Mouse (Mus musculus): Measurements from ENCODE around the gene Reep3.
A peak's percentile ranks its signal among the peaks of the same experiment; 100 is the strongest.

The Reep3 gene

DNA sequence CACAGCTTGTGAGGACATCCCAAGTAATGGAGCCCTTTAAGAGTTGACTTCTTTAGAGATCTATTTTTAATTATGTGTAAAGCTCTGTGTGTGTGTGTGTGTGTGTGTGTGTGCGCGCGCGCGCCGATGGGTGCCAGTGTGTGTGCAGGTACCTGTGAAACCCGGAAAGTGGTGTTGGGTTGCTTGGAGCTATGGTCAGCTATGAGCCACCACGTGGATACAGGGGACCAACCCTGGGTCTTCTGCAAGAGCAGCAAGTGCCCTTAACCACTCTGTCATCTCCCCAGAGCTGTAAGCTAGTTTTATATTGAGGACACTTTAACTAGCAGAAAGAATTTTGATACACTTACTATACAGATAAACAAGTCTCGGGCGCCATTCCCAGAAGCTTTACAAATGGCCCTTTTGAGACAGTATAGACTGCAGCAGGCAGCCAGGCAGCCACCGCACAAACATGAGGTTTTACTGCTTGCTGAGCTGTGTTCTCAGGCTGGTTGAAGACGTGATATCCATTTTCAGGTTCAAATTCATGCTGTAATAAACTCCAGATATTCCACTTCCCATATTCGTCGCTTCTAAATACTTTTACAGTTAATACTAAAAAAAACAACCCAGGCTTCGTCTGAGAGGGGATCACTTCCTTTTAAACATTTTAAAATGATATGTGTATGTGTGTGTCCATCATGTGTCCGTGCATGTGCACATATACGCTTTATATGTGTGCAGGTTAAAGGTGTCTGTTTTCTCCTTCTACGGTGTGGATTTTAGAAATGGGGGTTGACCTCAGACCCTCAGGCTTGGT lies 15.3 kb downstream of the Reep3 start:
- no peak for DNase-seq

DNA sequence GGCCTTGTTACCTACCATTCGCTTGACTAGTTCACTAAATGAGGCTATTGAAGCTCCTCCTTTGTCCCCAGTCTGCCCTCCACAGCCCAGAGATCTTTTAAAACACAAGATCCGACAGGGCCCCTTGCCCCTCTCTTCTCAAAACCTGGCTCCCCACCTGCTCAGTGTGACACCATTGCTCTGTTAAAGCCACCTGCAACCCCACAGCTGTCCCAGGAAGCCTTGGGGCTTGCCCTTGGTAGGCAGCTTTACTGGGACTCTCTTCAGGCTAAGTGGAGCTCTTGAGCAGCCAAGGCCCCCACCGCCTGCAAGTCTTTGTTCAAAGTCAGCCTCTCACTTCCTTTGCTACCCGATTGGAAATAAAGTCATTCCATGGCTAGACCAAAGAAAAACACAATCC lies 17.7 kb downstream of the Reep3 start:
- no peak for DNase-seq

DNA sequence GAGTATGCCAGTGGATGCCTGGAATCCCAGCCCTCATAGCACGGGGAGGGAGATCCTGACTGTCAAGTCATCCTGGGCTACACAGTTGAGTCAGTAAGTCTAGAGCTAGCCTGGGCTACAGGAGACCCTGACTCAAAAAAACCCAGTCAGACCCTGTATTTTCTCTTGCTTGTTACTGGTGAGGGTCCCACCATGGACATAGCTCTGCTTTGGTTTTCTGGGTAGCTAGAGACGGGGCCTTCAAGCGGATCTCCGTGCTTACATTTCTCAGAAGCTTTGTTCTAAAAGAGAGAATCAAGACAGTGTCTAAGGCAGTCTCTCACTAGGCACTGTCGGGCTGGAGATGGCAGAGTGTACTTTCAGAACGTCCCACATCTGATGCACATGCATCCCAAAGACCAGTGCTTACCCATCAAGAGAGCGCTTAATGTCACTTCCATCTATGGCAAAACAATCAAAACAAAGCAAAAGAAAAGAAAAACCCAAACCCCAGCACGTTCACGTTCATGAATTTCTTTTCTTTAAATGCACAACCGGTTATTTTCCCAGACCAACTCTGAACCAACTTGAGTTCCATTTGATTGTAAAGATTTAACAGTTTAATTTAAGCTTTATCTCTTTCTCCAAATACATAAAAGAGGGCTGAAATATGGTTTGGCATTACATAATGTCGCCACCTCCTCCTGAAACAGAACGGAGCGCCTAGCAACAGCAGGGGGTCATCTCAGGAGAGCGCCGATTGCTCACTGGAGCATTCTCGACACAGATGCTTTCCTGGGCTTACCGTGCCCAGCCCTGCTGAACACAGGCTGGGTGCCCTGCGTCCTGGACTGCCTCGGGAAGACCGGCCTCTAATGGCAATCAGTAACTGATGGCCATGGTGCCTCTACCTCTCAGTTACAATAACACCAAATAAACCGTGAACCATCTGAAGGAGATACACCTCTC lies 20.5 kb downstream of the Reep3 start:
- no peak for DNase-seq

DNA sequence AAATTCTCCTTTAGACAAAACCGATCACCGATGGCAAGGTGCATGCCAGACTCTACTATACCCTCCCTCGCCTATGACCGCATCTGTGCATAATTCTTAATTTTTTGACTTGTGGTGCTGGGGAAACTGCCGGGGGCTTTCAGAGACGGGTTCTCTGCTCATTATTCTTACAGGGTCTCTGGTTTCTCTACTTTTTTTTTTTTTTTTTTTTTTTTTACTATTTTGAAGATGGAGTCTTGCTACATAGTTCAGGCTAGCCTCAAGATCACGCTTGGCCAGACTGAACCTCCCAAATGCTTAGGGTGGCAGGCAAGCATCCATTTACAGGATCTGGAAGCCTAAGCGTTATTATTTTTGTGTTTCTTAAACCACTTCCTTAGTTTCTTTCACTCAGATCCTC lies 23.2 kb downstream of the Reep3 start:
- DNase-seq: no peak

DNA sequence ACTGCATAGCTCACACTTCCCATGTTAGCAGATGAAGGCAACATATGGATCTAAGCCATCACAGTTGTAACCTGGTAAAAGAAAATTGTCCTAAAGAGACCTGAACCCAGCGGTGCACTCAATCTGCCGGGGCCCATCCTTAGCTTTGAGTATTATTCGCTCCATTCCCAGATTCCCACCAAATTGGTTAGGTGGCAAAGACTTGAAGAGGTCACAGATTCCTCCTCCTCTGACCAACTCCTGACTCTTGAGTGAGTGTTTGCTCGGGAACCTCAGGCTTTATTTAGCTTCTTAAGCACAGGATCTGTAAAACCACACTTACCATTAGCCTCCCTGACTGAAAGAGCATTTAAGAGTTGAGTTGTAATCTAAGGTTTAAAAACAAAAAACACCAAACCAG lies 24.1 kb downstream of the Reep3 start:
- no peak for DNase-seq

DNA sequence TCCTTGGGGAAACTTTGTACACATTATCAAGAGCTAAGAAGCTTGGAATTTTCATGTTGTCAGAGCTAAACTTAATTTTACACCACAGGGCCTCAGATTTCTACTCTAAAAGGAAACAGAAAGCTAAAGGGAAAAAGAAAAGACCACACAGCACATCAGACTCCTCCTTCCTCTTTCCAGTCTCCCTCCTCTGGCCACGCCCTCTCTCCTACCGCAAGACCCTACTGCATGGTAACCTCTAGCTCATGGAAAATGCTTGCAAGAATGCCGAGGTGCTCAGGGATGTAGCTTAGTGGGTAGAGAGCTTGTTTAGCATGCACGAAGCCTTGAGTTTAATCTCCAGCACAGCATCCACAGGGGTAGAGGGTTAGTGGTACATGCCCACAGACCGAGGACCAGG lies 24.9 kb downstream of the Reep3 start:
- no peak for DNase-seq

DNA sequence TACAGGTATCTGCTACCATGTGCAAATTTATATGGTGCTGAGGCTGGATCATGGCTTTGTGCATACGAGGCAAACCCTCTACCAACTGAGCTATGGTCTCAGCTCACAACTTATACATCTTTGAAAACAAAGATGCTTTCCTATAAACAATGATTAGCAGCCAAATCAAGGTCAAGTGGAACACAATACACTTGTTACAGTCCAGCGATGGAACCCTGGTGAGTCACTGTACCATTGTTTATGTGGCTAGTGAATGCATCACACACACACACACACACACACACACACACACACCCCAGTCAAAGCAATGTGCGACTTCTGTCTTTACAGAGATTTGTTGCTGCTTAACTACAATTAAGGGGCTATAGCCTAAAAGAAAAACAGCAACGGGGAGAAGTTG lies 25.4 kb downstream of the Reep3 start:
- DNase-seq: no peak

DNA sequence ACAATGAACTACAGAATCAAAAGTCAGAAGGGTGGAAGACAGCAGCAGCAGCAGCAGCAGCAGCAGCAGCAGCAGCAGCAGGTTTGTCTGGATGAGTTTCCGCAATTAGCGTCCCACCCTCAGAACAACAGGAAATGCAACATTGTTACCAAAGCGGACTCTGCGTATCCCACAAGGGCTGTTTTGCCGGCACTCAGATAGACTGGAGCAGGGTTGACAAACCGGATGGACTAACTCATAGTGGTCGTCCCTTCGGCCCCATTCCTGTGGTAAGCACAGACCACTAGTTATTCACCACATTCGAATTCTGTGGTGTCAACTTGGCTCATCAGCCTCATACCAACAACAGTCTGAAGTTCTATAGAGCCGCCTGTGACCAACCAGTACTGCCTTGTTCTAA lies 27.7 kb downstream of the Reep3 start:
- no peak for DNase-seq

DNA sequence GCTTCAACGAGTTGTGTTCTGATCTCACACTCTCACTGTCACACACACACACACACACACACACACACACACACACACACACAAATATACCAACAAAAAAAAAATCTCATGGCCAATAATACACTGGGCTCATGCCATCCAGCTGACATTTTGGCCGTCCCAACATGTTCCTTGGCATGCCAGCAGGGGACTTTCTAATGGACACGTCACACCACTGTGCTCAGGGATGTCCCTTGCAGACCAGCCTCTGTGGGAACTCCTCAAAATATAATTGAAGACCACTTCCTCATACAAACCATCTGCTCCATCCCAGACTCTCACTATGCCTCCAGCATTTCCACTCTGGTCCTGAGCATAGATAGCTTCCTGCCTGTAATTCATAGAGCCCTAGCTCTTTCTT lies 30.3 kb downstream of the Reep3 start:
- DNase-seq: no peak

DNA sequence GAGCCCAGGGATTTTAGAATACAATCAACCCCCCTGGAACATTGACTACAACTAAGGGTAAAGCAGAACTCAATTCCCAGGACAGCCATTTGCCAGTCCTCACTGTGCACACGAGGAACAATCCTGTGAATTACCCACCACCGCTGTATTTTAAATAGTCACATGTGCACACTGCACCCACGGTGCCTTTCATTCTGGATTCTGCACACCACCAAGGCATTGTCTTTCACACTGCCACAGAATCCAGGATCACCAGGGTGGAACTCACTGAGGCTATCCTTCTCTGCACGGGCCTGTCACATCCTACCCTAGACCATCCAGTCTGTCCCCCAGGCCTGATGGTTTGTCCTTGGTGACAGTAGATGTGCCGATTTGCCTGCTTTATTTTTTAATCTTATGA lies 30.8 kb downstream of the Reep3 start:
- DNase-seq: no peak

DNA sequence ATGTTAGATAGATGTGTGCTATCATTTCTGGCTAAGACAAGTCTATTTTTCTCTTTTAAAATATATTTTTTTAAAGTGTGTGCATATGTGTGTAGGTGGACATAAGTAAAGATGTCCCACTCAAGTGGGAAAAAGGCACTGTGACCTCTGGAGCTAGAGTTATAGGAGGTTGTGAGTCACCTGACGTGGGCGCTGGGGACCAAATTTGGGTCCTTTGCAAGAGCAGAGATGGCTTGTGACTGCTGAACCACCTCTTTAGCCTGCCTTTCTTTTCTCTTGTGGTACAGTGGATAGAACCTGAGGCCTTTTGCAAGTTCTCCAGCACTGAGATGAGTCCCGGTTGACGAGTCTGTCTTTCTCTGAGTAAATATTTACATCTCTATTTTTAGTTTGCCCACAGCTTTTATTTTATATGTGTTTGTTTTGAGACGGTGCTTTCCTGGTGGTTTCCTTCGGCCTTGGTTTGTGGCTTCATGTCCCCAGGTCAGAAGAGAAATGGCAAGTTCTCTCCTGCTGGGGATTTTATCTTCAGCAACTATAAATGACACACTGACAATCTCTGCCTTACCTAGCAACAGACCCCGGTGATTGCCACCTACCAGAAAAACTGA lies 31.4 kb downstream of the Reep3 start:
- DNase-seq: no peak

DNA sequence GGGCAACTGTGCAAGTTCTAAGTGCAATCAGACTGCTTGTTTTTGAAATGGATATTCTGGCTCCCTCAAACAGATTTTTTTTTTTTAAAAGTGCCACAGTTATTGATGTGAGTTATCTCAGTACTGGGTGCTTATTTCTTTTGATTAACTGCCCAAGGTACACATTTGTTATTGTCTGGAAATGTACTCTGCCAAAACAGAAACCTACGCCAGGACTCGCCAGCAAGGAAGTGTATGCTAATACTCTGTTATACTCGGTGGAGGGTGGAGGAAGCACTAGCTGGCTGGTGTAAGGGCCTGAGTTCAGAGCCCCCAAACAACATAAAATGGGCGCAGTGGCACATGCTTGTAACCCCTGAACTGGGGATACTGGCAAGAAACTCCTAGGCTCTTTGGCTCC lies 34.9 kb downstream of the Reep3 start:
- DNase-seq: no peak

DNA sequence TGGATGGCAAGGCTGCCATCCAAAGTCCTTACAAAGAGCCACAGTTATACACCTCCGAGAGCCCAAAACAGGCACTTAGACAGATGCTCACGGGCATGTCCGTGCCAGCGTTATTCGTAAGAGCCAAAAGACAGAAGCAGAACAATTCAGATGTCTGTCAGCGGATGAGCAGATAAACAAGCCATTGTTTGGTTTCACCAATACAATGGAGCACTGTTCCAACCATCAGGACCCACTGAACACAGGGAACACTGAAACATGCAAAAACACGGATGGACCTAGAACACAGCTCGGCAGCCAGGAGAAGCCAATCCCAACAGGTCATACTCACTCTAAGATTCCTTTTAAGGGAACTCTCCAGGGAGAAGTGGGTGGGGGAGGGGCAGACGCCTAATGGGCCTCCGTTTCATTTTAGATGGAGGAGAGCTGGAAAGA lies 35.4 kb downstream of the Reep3 start:
- DNase-seq: peak; percentile 53

DNA sequence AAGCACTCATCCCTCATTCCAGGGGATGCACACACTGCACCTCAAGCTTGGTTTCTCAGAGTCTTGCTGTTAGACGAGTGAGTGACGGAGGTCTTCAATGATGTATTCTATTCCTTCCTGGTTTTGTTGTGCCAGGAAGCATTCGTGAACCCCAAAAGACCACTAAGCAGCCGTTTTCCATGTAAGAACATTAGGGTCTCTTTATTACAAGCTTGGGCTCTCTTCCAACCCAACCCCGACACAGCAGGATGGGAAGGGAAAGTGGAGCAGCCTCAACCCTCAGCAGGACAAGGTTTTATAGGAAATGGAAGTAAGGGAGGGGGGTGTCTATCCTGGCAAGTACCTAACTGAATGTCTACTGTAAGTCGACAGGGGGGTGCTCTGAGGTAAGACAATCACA lies 38.0 kb downstream of the Reep3 start:
- DNase-seq: no peak

DNA sequence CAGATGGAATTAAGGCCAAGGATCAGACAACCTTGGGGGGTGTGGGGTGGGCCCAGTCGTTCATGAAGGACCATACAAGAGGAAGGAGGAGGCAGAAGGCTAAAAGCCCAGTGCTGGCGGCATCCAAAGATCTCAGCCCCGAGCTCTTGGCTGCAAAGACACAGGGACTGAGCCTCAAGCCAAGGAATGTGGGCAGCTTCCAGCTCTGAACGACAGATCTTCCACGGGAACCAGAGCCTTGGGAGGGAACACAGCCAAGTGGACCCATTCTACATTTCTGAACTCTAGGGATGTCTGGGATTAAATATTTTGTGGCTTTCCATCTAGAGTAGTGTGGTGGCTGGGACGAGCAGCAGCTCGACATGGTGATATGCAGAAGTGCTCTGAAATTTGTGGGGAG lies 38.4 kb downstream of the Reep3 start:
- DNase-seq: peak; percentile 48

DNA sequence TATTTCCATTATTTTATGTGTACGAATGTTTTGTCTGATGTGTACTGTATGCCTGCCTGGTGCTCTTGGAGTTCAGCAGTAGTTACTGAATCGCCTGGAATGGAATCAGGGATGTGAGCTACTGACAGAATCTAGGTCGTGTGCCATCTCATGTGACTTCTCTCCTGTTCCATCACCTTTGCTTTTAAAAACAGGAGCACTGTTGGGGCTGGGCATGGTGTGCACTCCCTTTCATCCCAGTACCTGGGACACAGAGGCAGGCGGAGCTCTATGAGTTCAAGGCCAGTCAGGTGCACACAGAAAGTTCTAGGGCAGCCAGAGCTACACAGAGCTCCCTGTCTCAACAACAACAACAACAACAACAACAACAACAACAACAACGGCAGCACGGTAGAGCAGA lies 39.0 kb downstream of the Reep3 start:
- no peak for DNase-seq

DNA sequence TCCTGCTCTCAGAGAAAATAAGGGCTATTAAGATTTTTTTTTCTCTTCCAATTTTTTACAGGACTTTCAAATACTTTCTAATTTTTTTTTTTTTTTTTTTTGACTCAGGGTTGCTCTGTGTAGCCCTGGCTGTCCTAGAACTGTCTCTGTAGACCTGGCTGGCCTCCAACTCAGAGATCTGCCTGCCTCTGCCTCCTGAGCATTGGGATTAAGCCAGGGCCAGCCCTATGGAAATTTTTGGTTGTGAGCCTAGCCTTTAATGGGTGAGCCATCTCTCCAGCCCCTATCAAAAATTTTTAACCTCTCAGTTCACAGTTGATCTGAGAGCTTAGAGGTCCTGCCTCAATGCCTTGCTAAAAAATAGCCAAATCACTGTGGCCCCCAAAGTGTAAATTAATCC lies 39.5 kb downstream of the Reep3 start:
- no peak for DNase-seq

DNA sequence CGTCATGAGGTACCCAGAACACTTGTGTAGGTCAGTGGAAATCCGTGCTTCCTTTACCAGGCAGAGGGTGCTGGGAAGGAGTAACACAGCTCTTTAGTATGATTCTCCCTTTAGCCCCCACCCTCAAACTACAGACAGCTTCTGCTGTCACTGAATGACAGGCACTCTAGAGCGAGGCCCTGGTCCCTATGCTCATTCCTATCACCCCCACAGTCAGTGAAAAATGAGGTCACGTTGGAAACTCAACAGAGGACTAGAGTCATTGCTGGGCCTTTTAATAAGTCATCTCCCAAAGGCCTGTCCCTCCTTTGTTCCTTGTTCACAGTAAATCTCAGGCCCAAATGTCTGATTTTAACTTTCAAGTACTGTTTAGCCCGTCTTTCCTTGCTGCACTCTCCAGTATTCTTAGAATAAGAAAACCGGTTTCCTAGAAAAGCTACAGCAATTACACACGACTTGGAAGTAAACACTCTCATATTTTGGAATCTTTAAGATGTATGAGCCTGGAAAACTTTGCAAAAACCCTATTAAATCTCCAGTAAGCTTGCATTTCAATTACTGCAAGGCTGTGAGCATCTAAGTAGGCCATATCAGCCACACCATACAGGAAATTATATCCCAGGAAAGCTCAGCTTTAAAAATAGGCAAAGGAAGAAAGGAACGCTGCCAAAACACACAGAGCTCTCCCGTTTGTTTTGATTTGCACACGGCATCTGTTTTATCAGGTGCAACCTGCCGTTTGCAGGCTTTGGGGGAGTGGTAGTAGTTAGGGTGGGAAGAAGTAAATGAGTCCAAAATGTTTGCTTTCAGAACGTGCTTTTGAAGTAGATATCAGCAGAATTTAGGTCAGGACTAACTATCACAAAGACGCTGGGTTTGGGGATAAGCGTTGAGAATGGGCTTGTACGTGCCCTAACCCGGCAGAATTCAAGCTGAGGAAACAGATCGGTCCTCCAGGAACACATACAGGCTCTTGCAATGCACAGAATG lies 40.6 kb downstream of the Reep3 start:
- no peak for DNase-seq

DNA sequence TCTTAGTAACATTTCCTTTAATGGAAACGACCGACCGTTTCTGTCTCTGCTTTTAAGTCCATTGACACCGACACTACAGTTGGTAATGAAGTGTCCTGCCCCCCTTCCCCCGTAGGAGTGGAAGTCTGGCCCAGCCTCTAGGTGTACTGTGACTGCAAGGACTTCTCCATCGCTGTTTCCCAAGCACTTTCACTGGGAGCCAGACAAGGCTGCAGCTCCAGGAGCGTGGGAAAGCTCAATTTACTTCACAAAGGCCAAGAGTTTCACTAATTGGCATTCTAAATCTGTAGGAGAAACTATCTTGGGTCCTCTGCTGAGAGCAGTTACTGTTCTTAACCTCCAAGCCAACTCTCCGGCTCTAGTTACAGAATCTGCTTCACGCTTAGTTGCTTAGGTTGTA lies 43.3 kb downstream of the Reep3 start:
- DNase-seq: no peak

DNA sequence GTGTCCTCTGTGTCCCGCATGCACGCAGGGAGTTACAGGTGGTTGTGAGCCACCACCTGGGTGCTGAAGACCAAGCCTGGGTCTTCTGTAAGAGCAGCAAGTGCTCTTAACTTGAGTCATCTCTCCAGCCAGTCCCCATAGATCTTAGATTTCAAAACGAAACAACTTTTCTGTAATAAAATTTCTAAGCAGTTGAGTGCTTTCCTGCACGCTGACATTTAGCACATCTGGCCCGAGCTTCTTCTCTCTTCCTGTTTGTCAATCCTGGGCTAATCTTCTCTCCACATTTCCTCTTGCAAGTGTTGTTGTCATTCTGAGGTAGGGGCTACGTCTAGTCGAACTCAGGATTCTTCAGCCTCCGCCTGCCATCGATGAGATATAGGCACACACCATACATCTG lies 44.3 kb downstream of the Reep3 start:
- no peak for DNase-seq

DNA sequence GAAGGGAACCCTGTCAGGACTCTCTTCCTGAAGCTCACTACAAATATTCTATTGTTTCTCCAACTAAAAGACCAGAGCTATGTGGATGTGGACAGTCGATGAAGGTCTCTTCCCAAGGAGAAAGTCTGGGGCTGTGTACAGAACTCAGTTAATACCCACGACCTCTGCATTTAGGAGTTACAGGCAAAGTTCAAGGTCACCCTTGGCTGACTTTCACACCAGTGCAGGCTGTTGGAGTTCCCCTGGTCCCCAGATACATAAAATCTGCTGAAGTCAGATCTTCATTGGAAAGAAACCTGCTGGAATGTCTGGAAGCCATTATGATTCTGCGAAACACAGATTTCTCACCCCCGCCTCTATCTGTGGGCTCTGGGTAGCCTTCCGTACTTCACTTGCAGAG lies 45.3 kb downstream of the Reep3 start:
- no peak for DNase-seq

DNA sequence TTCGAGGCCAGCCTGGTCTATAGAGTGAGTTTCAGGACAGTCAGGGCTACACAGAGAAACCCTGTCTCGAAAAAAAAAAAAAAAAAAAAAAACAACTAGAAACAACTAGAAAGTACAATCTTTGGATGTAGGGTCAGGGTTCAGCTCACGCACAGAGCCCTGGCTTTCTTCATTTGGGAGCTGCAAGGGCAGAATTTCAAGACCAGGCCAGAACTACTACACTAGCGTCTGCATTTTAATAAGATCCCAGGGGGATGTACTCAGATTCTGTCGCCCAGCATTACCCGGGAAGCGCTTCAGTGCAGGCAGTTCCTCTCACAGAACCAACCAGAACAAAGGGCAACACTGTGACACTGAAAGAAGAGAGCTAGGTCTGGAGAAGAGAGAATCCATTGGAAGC lies 46.0 kb downstream of the Reep3 start:
- no peak for DNase-seq

DNA sequence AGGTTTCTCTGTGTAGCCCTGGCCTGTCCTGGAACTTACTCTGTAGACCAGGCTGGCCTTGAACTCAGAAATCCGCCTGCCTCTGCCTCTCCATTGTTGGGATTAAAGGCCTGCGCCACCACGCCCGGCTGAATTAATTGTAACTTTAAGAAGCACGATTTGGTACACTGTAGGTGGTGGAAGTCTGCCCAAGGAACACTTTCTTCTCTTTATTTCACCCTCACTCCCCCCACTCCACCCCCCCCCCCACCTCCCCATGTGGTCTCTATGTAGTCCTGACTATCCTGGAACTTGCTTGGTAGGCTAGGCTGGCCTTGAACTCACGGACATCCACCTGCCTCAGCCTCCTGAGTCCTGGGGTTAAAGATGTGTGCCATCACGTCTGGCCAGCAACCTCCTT lies 47.1 kb downstream of the Reep3 start:
- no peak for DNase-seq
